26 mouse cellular contexts compared by ENCODE assay signal in the genomic region with DNA sequence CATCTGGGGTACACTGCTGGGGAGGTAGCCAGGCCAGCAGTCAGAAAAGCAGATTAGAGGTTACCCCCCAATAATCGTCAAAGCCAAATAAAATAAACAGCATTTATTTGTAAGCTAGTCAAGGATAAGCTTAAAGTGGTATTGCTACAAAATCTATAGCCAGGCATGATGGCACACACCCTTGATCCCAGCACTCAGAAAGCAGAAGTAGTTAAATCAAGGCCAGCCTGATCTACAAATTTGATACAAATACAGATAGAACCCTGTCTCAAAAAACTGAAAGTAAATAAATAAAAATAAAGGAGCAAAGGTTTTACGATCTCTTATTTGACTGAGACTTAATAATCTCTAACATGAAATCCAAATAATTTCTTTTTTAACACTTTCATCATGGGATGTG. TPM values are rescaled to one million over a fixed set of nuclear protein-coding genes. Genes with fewer than 3 reads are reported as not detected.
DNase-seq lines count a peak whose midpoint lies in the region; ATAC-seq and TF ChIP-seq lines count a peak whose summit lies in the region.
"Had no signal": no experiment of that assay in that cellular context is flagged by ENCODE, and none has a peak within 500 bp of the region (broad histone marks: within the 10 kb centered on the region; RNA-seq: fewer than 3 reads in every experiment).

No protein-coding gene starts in this region.

- peaks cover 87% of the 10 kb centered on the region for H3K4me1 ChIP-seq in liver, embryonic 15.5 days (replicated peaks)
- H3K4me1 ChIP-seq in ES-Bruce4 (ENCODE audit: control insufficient read depth, insufficient read depth, low read length), result peaks cover 10% of the 10 kb centered on the region

- no peak for ATAC-seq in liver, embryonic 15.5 days (ENCODE audit: insufficient read depth)
- ATAC-seq in granulocyte monocyte progenitor cell, adult 5-6 weeks (replicated peaks; ENCODE audit: poor library complexity, severe bottlenecking), result 0 out of 2 replicates have a peak, but pooled peaks have one; percentile 29
- ATAC-seq: forebrain, embryonic 15.5 days; hindbrain, embryonic 16.5 days; inflammation-experienced regulatory T-cells, adult 6 months had no signal

- peaks cover 65% of the 10 kb centered on the region for H3K36me3 ChIP-seq in liver, embryonic 15.5 days (replicated peaks)
- H3K36me3 ChIP-seq in ES-Bruce4 (ENCODE audit: control insufficient read depth, insufficient read depth, low read length, poor library complexity, severe bottlenecking), result peaks cover 9% of the 10 kb centered on the region; the same call in 1 of the 2 replicates
- H3K36me3 ChIP-seq: embryonic facial prominence, embryonic 12.5 days; forebrain, embryonic 15.5 days; hindbrain, embryonic 12.5 days had no signal

- DNase-seq in liver (no peak), adipocyte (ENCODE audit: low spot score) (no peak)
- no peak for DNase-seq in gastrocnemius, adult 8-10 months (ENCODE audit: low spot score in 2 of 2)
- DNase-seq in left cerebral cortex, postnatal 4 days, result no peak
- DNase-seq: adrenal gland, adult 2 months; adrenal gland, postnatal 25 days; cerebellum, adult 18-20 months; cerebellum, postnatal 10 days; embryo, embryonic 11 days; gastrocnemius, postnatal 10 days; heart, adult 2 months; heart, postnatal 36 days; kidney, adult 11 months had no signal

- H3K27ac ChIP-seq in liver, embryonic 15.5 days (replicated peaks), result 0 out of 2 replicates have a peak overlapping the region, but pooled peaks have one; percentile 10
- H3K27ac ChIP-seq in ES-Bruce4 (ENCODE audit: insufficient read depth, low read length), result 0 out of 2 replicates have a peak overlapping the region, but pooled peaks have one; percentile 37
- H3K27ac ChIP-seq: embryonic facial prominence, embryonic 12.5 days; forebrain, embryonic 15.5 days; heart, adult 2 months; hindbrain, embryonic 12.5 days had no signal

- H3K9me3 ChIP-seq in liver, embryonic 15.5 days (replicated peaks), result no peaks in the 10 kb centered on the region
- no peaks in the 10 kb centered on the region for H3K9me3 ChIP-seq in ES-Bruce4 (replicated peaks; ENCODE audit: control insufficient read depth, insufficient read depth, low read length, poor library complexity, severe bottlenecking)
- H3K9me3 ChIP-seq: embryonic facial prominence, embryonic 12.5 days; forebrain, embryonic 15.5 days; hindbrain, embryonic 12.5 days had no signal

- TF ChIP-seq POLR2A in ES-Bruce4 (IDR thresholded peaks at IDR 0.05; ENCODE audit: insufficient read depth, low read length), result no peak

- TF ChIP-seq EP300 in ES-Bruce4 (IDR thresholded peaks at IDR 0.05; ENCODE audit: insufficient read depth, low read depth, low read length), result no peak

- intact Hi-C loops in left cerebral cortex, postnatal 4 days (cut with DNase I), result no loop called here

- 83% methylated on average over 2 of the region's 2 CpGs for WGBS in liver, embryonic 15.5 days (ENCODE audit: insufficient replicate concordance)

- no peak overlapping the region for H3K9ac ChIP-seq in liver, embryonic 15.5 days
- H3K9ac ChIP-seq in ES-Bruce4 (ENCODE audit: low read depth, poor library complexity, severe bottlenecking), result no peak overlapping the region
- H3K9ac ChIP-seq: embryonic facial prominence, embryonic 12.5 days; forebrain, embryonic 15.5 days; hindbrain, embryonic 12.5 days had no signal

- H3K27me3 ChIP-seq in liver, embryonic 15.5 days, result no peaks in the 10 kb centered on the region
- H3K27me3 ChIP-seq in ES-Bruce4 (ENCODE audit: control insufficient read depth, insufficient read depth, low read length, poor library complexity, severe bottlenecking), result no peaks in the 10 kb centered on the region
- H3K27me3 ChIP-seq: embryonic facial prominence, embryonic 12.5 days; forebrain, embryonic 15.5 days; hindbrain, embryonic 12.5 days had no signal

- H3K4me2 ChIP-seq in liver, embryonic 15.5 days, result no peak overlapping the region
- H3K4me2 ChIP-seq: embryonic facial prominence, embryonic 12.5 days; forebrain, embryonic 15.5 days; heart, embryonic 11.5 days; hindbrain, embryonic 12.5 days had no signal

- no peak overlapping the region for H3K4me3 ChIP-seq in liver, embryonic 15.5 days (replicated peaks)
- no peak overlapping the region for H3K4me3 ChIP-seq in ES-Bruce4 (ENCODE audit: low read depth, low read length)
- H3K4me3 ChIP-seq: embryonic facial prominence, embryonic 12.5 days; forebrain, embryonic 15.5 days; heart, adult 2 months; hindbrain, embryonic 12.5 days had no signal

- TF ChIP-seq CTCF in ES-Bruce4 (IDR thresholded peaks at IDR 0.05; ENCODE audit: low read depth, low read length), result no peak

RNA-seq across cellular contexts. Expression of a gene that starts 45.2 kb away (rescaled TPM):
- polyA plus RNA-seq in liver, embryonic 15.5 days (2015; fragmentation: Nextera tagmentation; extraction: Ambion mirVana), result 0.24 TPM in 1 of 2 replicates, not detected in the other
- not detected in 2 replicates for polyA plus RNA-seq in ES-Bruce4 (2011; ENCODE audit: insufficient read depth, insufficient read length, low read depth, missing spikeins)
- not detected in 2 replicates for total RNA-seq in granulocyte monocyte progenitor cell, adult 5-6 weeks (2014; fragmentation: Nextera tagmentation)
- not detected in 2 replicates for total RNA-seq in granulocyte monocyte progenitor cell, adult 5-6 weeks (2017)
- not detected for total RNA-seq in gastrocnemius, adult 8-10 months (2022)
- total RNA-seq in left cerebral cortex, postnatal 4 days (2021), result not detected
- total RNA-seq: adrenal gland, adult 2 months; adrenal gland, postnatal 25 days; ES-E14; gastrocnemius, postnatal 10 days; heart, adult 2 months; heart, postnatal 36 days had no signal
- polyA plus RNA-seq: C2C12; embryonic facial prominence, embryonic 12.5 days; forebrain, embryonic 11.5 days; forebrain, embryonic 15.5 days; heart, embryonic 11.5 days; heart, embryonic 16.5 days; hindbrain, embryonic 12.5 days; hindbrain, embryonic 16.5 days; inflammation-experienced regulatory T-cells, adult 6 months had no signal

RNA-seq across cellular contexts. Expression of a gene that starts 53.9 kb away (rescaled TPM):
- 85.9 and 94.7 TPM in 2 replicates for polyA plus RNA-seq in liver, embryonic 15.5 days (2015; fragmentation: Nextera tagmentation; extraction: Ambion mirVana)
- 63.1 and 65.8 TPM in 2 replicates for polyA plus RNA-seq in ES-Bruce4 (2011; ENCODE audit: insufficient read depth, insufficient read length, low read depth, missing spikeins)
- 4.0 and 9.1 TPM in 2 replicates for total RNA-seq in granulocyte monocyte progenitor cell, adult 5-6 weeks (2014; fragmentation: Nextera tagmentation)
- 3.9 and 6.2 TPM in 2 replicates for total RNA-seq in granulocyte monocyte progenitor cell, adult 5-6 weeks (2017)
- total RNA-seq in gastrocnemius, adult 8-10 months (2022), result 1 to 10 TPM; 3.9 to 5.7 (median 5.3) TPM
- 10 to 100 TPM; 54.3 to 60.3 TPM for total RNA-seq in left cerebral cortex, postnatal 4 days (2021)

Comparison
In these comparisons a context has a peak if more than half of its experiments do, and no peak if none do; other contexts are left out.
1. RNA of a gene that starts 53.9 kb away (total RNA-seq): 54.3 to 60.3 TPM in left cerebral cortex, postnatal 4 days; 3.9 to 9.1 TPM in granulocyte monocyte progenitor cell, adult 5-6 weeks and 3.9 to 5.7 TPM in gastrocnemius, adult 8-10 months; every median in the first group is over 4 times any median in the second.